Mouse (Mus musculus) olfactory bulb, adult 2 months (tissue): ENCODE measurements at regions not wholly inside any gene's neighbourhood (a gene's known extent, or its start where the extent isn't known, plus 50 kb on each side); places are given as distances from the start of the nearest gene placed in this dataset.

Experiments
- CTCF ChIP-seq: fragments of 200-500 bp; IDR thresholded peaks from 2 replicates; pipeline ENCODE4 v1.5.1; 2012; ENCODE audit warnings: low read depth, mild to moderate bottlenecking, low read length, moderate library complexity; ENCODE audit not compliant: insufficient read depth
- POLR2A ChIP-seq: fragments of 200-500 bp; IDR thresholded peaks from 2 replicates; pipeline ENCODE4 v1.6.1; 2012; ENCODE audit warnings: mild to moderate bottlenecking, low read depth, low read length, moderate library complexity; ENCODE audit not compliant: insufficient read depth

GRCm38 (mm10) chr3:146342727-146343126 lies 61.7 kb upstream of the Ssx2ip start:
- TF ChIP-seq CTCF: no peak
- no peak for TF ChIP-seq POLR2A
